Mouse (Mus musculus) embryonic facial prominence, embryonic 11.5 days (tissue): ENCODE data around the gene Zcchc14. TPM values are rescaled to one million over a fixed set of nuclear protein-coding genes. Genes with fewer than 3 reads are reported as not detected.

Source experiments
- ATAC-seq: fragments of 200-750 bp; cut with Nextera tagmentation; replicated peaks from 2 replicates; pipeline ENCODE4 v1.8.0; 2017; ENCODE audit warnings: low read depth; ENCODE audit not compliant: insufficient number of reproducible peaks, low FRiP score, low TSS enrichment
- DNase-seq: peaks from one replicate; pipeline ENCODE4 v3.0.0-alpha.2; 2015; ENCODE audit warnings: low spot score
- H3K27ac ChIP-seq: fragments of 300-500 bp; sonication (generic); replicated peaks from 2 replicates; pipeline ENCODE4 v1.5.1; 2014; ENCODE audit warnings: mild to moderate bottlenecking, low read depth, low read length, control low read depth
- H3K27me3 ChIP-seq: fragments of 300-500 bp; sonication (generic); 2 replicates; pipeline ENCODE4 v1.6.1; 2014; ENCODE audit warnings: mild to moderate bottlenecking, low read length, moderate library complexity, mixed read lengths; ENCODE audit not compliant: control insufficient read depth, insufficient read depth
- H3K36me3 ChIP-seq: fragments of 300-500 bp; sonication (generic); replicated peaks from 2 replicates; pipeline ENCODE4 v1.6.1; 2014; ENCODE audit warnings: low read depth, mild to moderate bottlenecking, low read length, moderate library complexity, mixed read lengths; ENCODE audit not compliant: control insufficient read depth, insufficient read depth
- H3K4me1 ChIP-seq: fragments of 300-500 bp; sonication (generic); 2 replicates; pipeline ENCODE4 v1.6.1; 2014; ENCODE audit warnings: low read length, mixed read lengths; ENCODE audit not compliant: control insufficient read depth, insufficient read depth
- H3K4me2 ChIP-seq: fragments of 300-500 bp; sonication (generic); 2 replicates; pipeline ENCODE4 v1.6.1; 2014; ENCODE audit warnings: low read depth, mild to moderate bottlenecking, control low read depth, low read length, moderate library complexity
- H3K4me3 ChIP-seq: fragments of 300-500 bp; sonication (generic); 2 replicates; pipeline ENCODE4 v1.5.1; 2014; ENCODE audit warnings: low read depth, low read length, control low read depth
- H3K9ac ChIP-seq: fragments of 300-500 bp; sonication (generic); replicated peaks from 2 replicates; pipeline ENCODE4 v1.6.1; 2014; ENCODE audit warnings: mild to moderate bottlenecking, control low read depth, low read length
- H3K9me3 ChIP-seq: fragments of 300-500 bp; sonication (generic); replicated peaks from 2 replicates; pipeline ENCODE4 v1.6.1; 2016; ENCODE audit warnings: mild to moderate bottlenecking, low read length, inconsistent platforms, mixed read lengths; ENCODE audit not compliant: control insufficient read depth
- WGBS: fragments of 180-500 bp; shearing (Covaris S2); extraction: QIAGEN DNeasy Blood & Tissue Kit; methylation state at CpG from one replicate; pipeline ENCODE4 v1.1.7; 2014; 5-methylcytosine and 5-hydroxymethylcytosine counted together
- polyA plus RNA-seq: library from polyadenylated mRNA; unstranded; fragments of >200 nt; fragmentation: Nextera tagmentation; extraction: Ambion mirVana; gene quantifications from 2 replicates; pipeline ENCODE4 v1.2.1, GENCODE M21; 2014

Gene Zcchc14
- polyA plus RNA-seq, 1 experiment from 2014 or later: 17.4 TPM

DNA sequence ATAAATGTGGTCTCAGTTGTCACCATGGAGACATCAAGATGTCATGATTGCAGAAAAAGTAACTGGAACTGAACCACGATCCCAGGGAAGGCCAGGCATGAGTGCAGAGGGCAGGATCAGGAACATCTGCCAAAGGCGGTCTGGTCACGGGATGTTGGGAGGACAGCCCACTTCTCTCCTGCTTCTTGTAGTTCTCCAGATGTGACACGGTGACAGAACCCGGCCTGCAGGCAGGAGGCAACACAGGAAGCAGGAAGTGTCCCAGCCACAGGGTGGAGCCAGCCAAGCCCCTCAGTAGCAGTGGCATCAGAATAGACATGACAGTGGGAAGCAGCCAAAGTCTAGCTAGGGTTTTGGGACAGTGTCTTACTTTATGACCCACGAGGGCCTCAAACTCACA lies 17.2 kb downstream of the Zcchc14 start:
- WGBS: 55% methylated on average over 6 of the region's 6 CpGs
- Histone ChIP-seq H3K4me2 (no peak overlapping the region), H3K4me3 (no peak overlapping the region), H3K27ac (0 out of 2 replicates have a peak overlapping the region, but pooled peaks have one; percentile 20), H3K9ac (no peak overlapping the region), H3K36me3 (no peaks in the 10 kb centered on the region), H3K27me3 (no peaks in the 10 kb centered on the region), H3K4me1 (no peaks in the 10 kb centered on the region), H3K9me3 (no peaks in the 10 kb centered on the region)
- DNase-seq (no peak), ATAC-seq (no peak)

DNA sequence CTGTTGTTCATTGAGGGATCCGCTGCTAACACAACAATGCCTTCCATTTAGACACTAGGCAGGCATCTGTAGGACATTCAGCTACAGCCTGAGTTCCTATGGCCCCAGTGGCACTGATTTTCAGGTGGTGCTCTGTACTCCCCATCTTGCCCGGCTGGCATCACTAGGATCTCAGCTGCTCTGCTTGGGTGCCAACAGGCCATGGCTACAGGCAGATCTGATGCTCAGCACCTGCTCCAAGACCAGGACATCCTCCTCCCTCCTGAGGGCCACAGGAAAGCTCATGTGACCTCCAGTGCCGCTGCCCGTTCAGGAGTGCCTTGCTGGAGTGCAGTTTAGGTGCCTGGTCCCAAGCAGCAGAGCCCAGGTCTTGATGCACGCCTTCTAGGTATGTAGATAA lies 20.3 kb downstream of the Zcchc14 start:
- H3K27ac ChIP-seq: no peak overlapping the region
- DNase-seq: no peak
- H3K27me3 ChIP-seq: no peaks in the 10 kb centered on the region
- H3K4me3 ChIP-seq: no peak overlapping the region
- no peaks in the 10 kb centered on the region for H3K36me3 ChIP-seq
- no peaks in the 10 kb centered on the region for H3K9me3 ChIP-seq
- no peak overlapping the region for H3K4me2 ChIP-seq
- WGBS: 68% methylated on average over 5 of the region's 5 CpGs
- no peak for ATAC-seq
- H3K4me1 ChIP-seq: no peaks in the 10 kb centered on the region
- H3K9ac ChIP-seq: no peak overlapping the region

DNA sequence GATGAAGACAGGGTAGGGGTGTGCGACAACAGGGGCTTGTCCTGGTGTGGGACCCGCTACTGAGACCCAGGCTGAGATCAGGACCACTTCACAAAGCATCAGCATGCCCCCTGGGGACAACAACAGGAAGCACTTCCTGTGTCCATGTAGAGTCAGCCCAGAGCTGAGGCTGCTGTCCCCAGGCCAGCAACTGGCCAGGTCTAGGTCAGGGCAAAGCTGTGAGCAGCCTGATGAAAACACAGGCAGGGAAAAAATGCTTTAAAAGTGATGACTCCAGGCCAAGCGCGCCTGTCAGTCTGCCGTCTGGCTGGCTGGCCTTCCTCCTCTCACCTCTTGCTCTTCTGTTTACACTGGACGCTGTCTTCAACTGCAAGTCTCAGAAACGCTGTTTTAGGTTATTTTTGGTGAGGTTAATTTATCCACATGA lies 21.0 kb downstream of the Zcchc14 start:
- Histone ChIP-seq H3K4me1 (no peaks in the 10 kb centered on the region), H3K36me3 (no peaks in the 10 kb centered on the region), H3K9ac (no peak overlapping the region), H3K4me2 (no peak overlapping the region), H3K27me3 (no peaks in the 10 kb centered on the region), H3K27ac (no peak overlapping the region), H3K9me3 (no peaks in the 10 kb centered on the region), H3K4me3 (no peak overlapping the region)
- DNase-seq (no peak), ATAC-seq (peak; percentile 58; the same call in 1 of the 2 replicates)
- 47% methylated on average over 7 of the region's 7 CpGs for WGBS

DNA sequence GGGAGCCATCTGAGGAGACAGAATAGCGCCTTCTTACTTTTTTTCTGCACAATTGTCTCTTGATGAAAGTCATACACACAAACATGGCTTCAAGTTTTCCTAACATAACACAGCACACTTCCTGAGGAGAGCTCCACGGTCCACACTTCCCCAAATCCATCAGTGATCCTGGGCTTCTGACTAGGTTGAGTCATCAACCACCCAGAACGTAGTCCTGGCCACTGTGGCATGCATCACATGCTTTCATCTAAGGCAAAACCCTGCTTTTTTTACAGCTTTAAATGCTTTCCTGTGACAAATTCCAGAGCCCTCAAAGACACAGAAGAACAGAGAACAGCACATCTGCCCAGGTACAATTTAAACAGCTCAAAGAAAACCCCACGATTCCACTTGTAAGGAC lies 24.0 kb downstream of the Zcchc14 start:
- 83% methylated on average over 4 of the region's 4 CpGs for WGBS
- Histone ChIP-seq H3K27me3 (no peaks in the 10 kb centered on the region), H3K9me3 (no peaks in the 10 kb centered on the region), H3K4me1 (no peaks in the 10 kb centered on the region), H3K36me3 (no peaks in the 10 kb centered on the region), H3K27ac (no peak overlapping the region), H3K9ac (no peak overlapping the region), H3K4me2 (no peak overlapping the region), H3K4me3 (no peak overlapping the region)
- no peak for ATAC-seq
- DNase-seq: no peak

DNA sequence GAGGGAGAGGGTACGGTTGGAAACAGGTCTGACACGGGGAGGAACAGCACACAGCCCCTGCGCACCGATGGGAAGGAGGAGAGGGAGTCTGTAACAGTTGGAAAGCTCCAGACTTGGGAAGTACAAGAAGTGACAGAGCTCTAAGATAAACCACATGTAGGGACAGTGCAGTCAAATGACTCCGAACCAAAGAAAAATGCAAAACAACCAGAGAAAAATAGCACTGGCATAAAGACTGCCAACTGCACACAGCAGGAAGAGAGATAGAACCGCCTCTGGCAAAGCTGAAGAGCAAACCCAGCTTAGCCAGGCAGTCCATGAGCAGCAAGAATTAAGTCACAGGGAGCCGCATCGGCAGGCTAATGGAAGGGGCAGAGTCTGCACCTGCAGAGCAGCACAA lies 29.7 kb downstream of the Zcchc14 start:
- no peak overlapping the region for H3K4me3 ChIP-seq
- H3K27ac ChIP-seq: no peak overlapping the region
- ATAC-seq: no peak
- no peak overlapping the region for H3K4me2 ChIP-seq
- no peaks in the 10 kb centered on the region for H3K27me3 ChIP-seq
- no peaks in the 10 kb centered on the region for H3K36me3 ChIP-seq
- no peak overlapping the region for H3K9ac ChIP-seq
- no peaks in the 10 kb centered on the region for H3K4me1 ChIP-seq
- no peak for DNase-seq
- 87% methylated on average over 8 of the region's 8 CpGs for WGBS
- H3K9me3 ChIP-seq: no peaks in the 10 kb centered on the region

DNA sequence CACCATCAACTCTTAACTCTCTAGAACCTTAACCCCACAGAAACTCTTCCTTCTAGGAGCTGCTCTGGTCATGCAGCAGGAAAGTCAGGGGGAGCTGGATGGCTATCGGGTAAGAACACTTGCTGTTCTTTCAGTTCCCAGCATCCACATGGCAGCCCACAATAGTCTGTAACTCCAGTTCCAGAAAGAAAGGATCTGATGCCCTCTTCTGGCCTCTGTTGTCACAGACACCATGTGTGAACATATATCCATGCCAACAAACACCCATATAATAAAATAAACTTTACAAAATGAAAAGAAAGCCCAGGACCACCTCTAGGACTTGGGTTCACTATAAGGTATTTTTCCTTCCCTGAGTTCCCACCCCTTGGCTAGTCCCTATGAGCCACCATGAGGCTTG lies 30.8 kb downstream of the Zcchc14 start:
- ATAC-seq (no peak), DNase-seq (no peak)
- Histone ChIP-seq H3K27me3 (no peaks in the 10 kb centered on the region), H3K9ac (no peak overlapping the region), H3K36me3 (no peaks in the 10 kb centered on the region), H3K4me1 (no peaks in the 10 kb centered on the region), H3K4me2 (no peak overlapping the region), H3K27ac (no peak overlapping the region), H3K9me3 (no peaks in the 10 kb centered on the region), H3K4me3 (no peak overlapping the region)
- 83% methylated on average over 1 of the region's 1 CpGs for WGBS

DNA sequence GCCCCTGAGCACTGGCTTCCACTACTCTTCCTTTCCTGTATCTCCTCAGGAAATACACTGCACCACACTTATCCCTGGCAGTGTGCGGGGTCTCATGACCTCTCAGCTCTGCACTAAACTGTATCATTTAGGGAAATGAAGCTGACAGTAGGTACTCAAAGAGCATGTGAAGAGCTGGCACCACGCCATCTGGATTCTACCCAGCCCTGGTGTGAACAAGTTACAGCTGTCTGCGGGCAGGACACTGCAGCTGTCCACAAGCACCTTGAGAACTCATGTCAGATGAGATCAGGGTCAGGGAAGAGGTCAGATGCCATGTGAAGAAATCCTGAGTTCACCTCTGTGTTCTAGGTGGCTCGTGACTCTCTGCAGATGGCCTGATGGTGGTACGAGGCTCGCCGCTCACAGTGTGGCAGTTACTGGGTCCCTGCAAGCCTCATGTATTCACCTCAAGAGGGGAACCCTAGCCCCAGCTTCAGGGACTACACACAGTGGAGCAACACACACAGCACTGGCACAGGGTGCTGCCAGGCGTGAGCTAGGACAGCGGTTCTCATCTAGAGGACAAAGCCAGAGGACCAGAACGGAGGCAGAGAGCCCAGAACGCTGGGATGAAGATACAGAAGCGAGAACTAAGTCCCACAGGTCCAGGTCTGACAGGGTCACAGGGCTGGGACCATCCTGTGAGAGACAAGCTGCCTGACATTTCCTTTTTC lies 31.7 kb downstream of the Zcchc14 start:
- H3K9me3 ChIP-seq: no peaks in the 10 kb centered on the region
- no peak overlapping the region for H3K9ac ChIP-seq
- H3K27me3 ChIP-seq: no peaks in the 10 kb centered on the region
- H3K4me3 ChIP-seq: no peak overlapping the region
- no peak overlapping the region for H3K27ac ChIP-seq
- no peaks in the 10 kb centered on the region for H3K4me1 ChIP-seq
- H3K4me2 ChIP-seq: no peak overlapping the region
- WGBS: 85% methylated on average over 12 of the region's 12 CpGs
- DNase-seq (no peak), ATAC-seq (no peak)
- H3K36me3 ChIP-seq: no peaks in the 10 kb centered on the region

DNA sequence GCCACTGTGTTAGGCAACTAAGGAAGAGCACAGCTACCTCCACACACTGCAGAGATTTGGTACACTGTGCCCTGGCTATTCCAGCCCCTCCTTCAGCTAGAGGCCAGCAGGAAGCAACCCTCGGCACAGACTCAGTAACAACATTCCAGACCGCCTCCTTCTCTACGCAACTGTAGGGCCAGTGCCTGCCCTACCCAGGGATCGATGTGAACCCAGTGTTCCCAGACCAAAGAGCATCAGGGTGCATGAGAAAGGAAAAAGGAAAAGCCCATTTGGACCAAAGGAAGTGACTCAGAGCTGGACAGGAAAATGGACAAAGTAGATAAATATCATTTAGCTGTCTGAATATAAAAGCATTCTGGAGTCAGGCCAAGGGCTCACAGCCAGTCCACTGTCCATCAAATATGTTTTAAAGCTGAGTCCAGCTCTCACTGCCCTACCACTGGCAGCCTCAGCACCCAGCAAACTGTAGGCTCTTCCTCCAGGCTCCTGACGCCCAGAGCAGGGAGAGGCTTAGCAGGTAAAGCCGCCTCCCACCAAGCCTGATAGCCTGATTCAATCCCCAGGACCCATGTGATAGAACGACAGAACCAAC lies 33.2 kb downstream of the Zcchc14 start:
- no peaks in the 10 kb centered on the region for H3K36me3 ChIP-seq
- 62% methylated on average over 7 of the region's 7 CpGs for WGBS

More for the DNA sequence above, 33.2 kb downstream of the Zcchc14 start:
- H3K27me3 ChIP-seq: no peaks in the 10 kb centered on the region
- ATAC-seq (no peak; the same call in 1 of the 2 replicates), DNase-seq (no peak)
- H3K4me1 ChIP-seq: no peaks in the 10 kb centered on the region
- H3K4me2 ChIP-seq: no peak overlapping the region
- no peaks in the 10 kb centered on the region for H3K9me3 ChIP-seq
- no peak overlapping the region for H3K9ac ChIP-seq
- no peak overlapping the region for H3K27ac ChIP-seq
- no peak overlapping the region for H3K4me3 ChIP-seq
